Mouse (Mus musculus) testis, adult 2 months (tissue): ENCODE measurements around the gene 1700020A23Rik.
"Not testable (repeated sequence)": the region's sequence is repeated elsewhere in the genome, so short reads cannot be mapped to it uniquely, and the experiment has no call there.

Source experiments
- CTCF ChIP-seq: fragments of 200-500 bp; IDR thresholded peaks from 2 replicates; pipeline ENCODE4 v1.5.1; 2012; ENCODE audit warnings: low read depth, mild to moderate bottlenecking, inconsistent platforms, low read length, moderate library complexity; ENCODE audit not compliant: control insufficient read depth, insufficient read depth, insufficient replicate concordance
- POLR2A ChIP-seq: fragments of 200-500 bp; IDR thresholded peaks from 2 replicates; pipeline ENCODE4 v1.6.1; 2012; ENCODE audit warnings: low read depth, mild to moderate bottlenecking, inconsistent platforms, low read length, moderate library complexity; ENCODE audit not compliant: control insufficient read depth

DNA sequence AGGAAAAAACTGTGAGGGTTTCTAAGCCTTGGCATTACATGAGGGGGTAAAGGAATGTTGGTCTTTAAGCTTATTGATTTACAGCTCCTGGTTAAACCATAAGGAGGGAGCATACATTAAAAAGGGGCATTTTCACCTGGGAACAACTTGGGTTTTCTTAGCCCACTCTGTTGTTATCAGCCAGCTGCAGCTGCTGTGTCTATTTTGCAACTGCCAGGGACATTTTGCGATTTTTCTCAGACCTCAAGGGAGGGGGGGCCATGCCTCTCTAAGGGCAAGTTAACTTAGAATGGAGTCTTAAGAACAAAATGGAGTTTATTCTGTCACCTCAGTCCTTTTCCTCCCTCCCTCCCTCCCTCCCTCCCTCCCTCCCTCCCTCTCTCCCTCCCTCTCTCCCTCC lies 32.0 kb upstream of the 1700020A23Rik start:
- not testable (repeated sequence) for TF ChIP-seq CTCF, POLR2A
